Mouse (Mus musculus): ENCODE data around the gene Lrrc27. TPM values are rescaled to one million over a fixed set of nuclear protein-coding genes. Genes with fewer than 3 reads are reported as not detected.

Lrrc27 gene
- polyA plus RNA-seq, 1 experiment from 2014 or later = 3.4 TPM

GRCm38 (mm10) chr7:139276150-139276549 is 63.4 kb downstream of the Lrrc27 start:
- 87% methylated on average over 10 of the region's 10 CpGs for WGBS
- Histone ChIP-seq H3K9me3 (replicated peaks) (no peaks in the 10 kb centered on the region), H3K4me1 (replicated peaks) (peaks cover 61% of the 10 kb centered on the region), H3K4me3 (no peak overlapping the region), H3K36me3 (no peaks in the 10 kb centered on the region), H3K27me3 (replicated peaks) (no peaks in the 10 kb centered on the region), H3K9ac (no peak overlapping the region), H3K27ac (ENCODE audit: poor library complexity, severe bottlenecking) (no peak overlapping the region), H3K4me2 (no peak overlapping the region)
- no peak for ATAC-seq (ENCODE audit: insufficient number of reproducible peaks, low FRiP score)

GRCm38 (mm10) chr7:139277536-139277935 is 64.7 kb downstream of the Lrrc27 start:
- H3K4me3 ChIP-seq = no peak overlapping the region
- H3K27me3 ChIP-seq (replicated peaks) = no peaks in the 10 kb centered on the region
- H3K9me3 ChIP-seq (replicated peaks) = no peaks in the 10 kb centered on the region
- 81% methylated on average over 7 of the region's 7 CpGs for WGBS
- H3K9ac ChIP-seq = no peak overlapping the region
- H3K4me2 ChIP-seq = no peak overlapping the region
- peaks cover 54% of the 10 kb centered on the region for H3K4me1 ChIP-seq (replicated peaks)
- ATAC-seq (ENCODE audit: insufficient number of reproducible peaks, low FRiP score) = no peak
- H3K36me3 ChIP-seq = no peaks in the 10 kb centered on the region
- no peak overlapping the region for H3K27ac ChIP-seq (ENCODE audit: poor library complexity, severe bottlenecking)

GRCm38 (mm10) chr7:139279571-139279970 is 66.8 kb downstream of the Lrrc27 start:
- ATAC-seq (ENCODE audit: insufficient number of reproducible peaks, low FRiP score) = no peak
- no peak overlapping the region for H3K4me3 ChIP-seq
- 60% methylated on average over 5 of the region's 5 CpGs for WGBS
- H3K9ac ChIP-seq = no peak overlapping the region
- no peaks in the 10 kb centered on the region for H3K9me3 ChIP-seq (replicated peaks)
- H3K36me3 ChIP-seq = no peaks in the 10 kb centered on the region
- H3K27ac ChIP-seq (ENCODE audit: poor library complexity, severe bottlenecking) = no peak overlapping the region
- no peaks in the 10 kb centered on the region for H3K27me3 ChIP-seq (replicated peaks)
- H3K4me2 ChIP-seq = no peak overlapping the region
- peaks cover 40% of the 10 kb centered on the region for H3K4me1 ChIP-seq (replicated peaks)

- ATAC-seq (ENCODE audit: insufficient number of reproducible peaks, low FRiP score) = no peak
Measured at GRCm38 (mm10) chr7:139280044-139280443, 67.3 kb downstream of the Lrrc27 start.

GRCm38 (mm10) chr7:139281195-139281594 is 68.4 kb downstream of the Lrrc27 start:
- Histone ChIP-seq H3K27me3 (replicated peaks) (no peaks in the 10 kb centered on the region), H3K9me3 (replicated peaks) (no peaks in the 10 kb centered on the region), H3K9ac (no peak overlapping the region), H3K4me1 (replicated peaks) (peaks cover 32% of the 10 kb centered on the region), H3K27ac (ENCODE audit: poor library complexity, severe bottlenecking) (no peak overlapping the region), H3K4me2 (no peak overlapping the region), H3K4me3 (no peak overlapping the region), H3K36me3 (no peaks in the 10 kb centered on the region)
- whole genome bisulfite sequencing = 17% methylated on average over 2 of the region's 2 CpGs
- no peak for ATAC-seq (ENCODE audit: insufficient number of reproducible peaks, low FRiP score)

More at GRCm38 (mm10) chr7:139280044-139280443, 67.3 kb downstream of the Lrrc27 start:
- 65% methylated on average over 1 of the region's 1 CpGs for WGBS
- no peaks in the 10 kb centered on the region for H3K27me3 ChIP-seq (replicated peaks)
- H3K4me3 ChIP-seq = no peak overlapping the region
- peak overlapping the region; percentile 4; the same call in 1 of the 2 replicates for H3K9ac ChIP-seq
- no peaks in the 10 kb centered on the region for H3K9me3 ChIP-seq (replicated peaks)
- H3K4me1 ChIP-seq (replicated peaks) = peaks cover 40% of the 10 kb centered on the region
- H3K36me3 ChIP-seq = no peaks in the 10 kb centered on the region
- no peak overlapping the region; the same call in 1 of the 2 replicates for H3K27ac ChIP-seq (ENCODE audit: poor library complexity, severe bottlenecking)
- H3K4me2 ChIP-seq = no peak overlapping the region

- 78% methylated on average over 3 of the region's 3 CpGs for WGBS
- ATAC-seq (ENCODE audit: insufficient number of reproducible peaks, low FRiP score) = no peak
- Histone ChIP-seq H3K27ac (ENCODE audit: poor library complexity, severe bottlenecking) (no peak overlapping the region), H3K9me3 (replicated peaks) (no peaks in the 10 kb centered on the region), H3K4me3 (no peak overlapping the region), H3K4me1 (replicated peaks) (peaks cover 32% of the 10 kb centered on the region), H3K27me3 (replicated peaks) (no peaks in the 10 kb centered on the region), H3K9ac (no peak overlapping the region), H3K36me3 (no peaks in the 10 kb centered on the region), H3K4me2 (no peak overlapping the region)
Measured at GRCm38 (mm10) chr7:139282037-139282436, 69.2 kb downstream of the Lrrc27 start.

GRCm38 (mm10) chr7:139285295-139285943 is 72.6 kb downstream of the Lrrc27 start:
- H3K27me3 ChIP-seq (replicated peaks) = no peaks in the 10 kb centered on the region
- H3K4me2 ChIP-seq = no peak overlapping the region
- no peak overlapping the region for H3K27ac ChIP-seq (ENCODE audit: poor library complexity, severe bottlenecking)
- WGBS = 70% methylated on average over 16 of the region's 16 CpGs
- H3K9ac ChIP-seq = no peak overlapping the region
- no peaks in the 10 kb centered on the region for H3K9me3 ChIP-seq (replicated peaks)
- H3K4me1 ChIP-seq (replicated peaks) = peaks cover 20% of the 10 kb centered on the region
- no peak for ATAC-seq (ENCODE audit: insufficient number of reproducible peaks, low FRiP score)
- no peaks in the 10 kb centered on the region for H3K36me3 ChIP-seq
- no peak overlapping the region for H3K4me3 ChIP-seq

GRCm38 (mm10) chr7:139288540-139288939 is 75.8 kb downstream of the Lrrc27 start:
- Histone ChIP-seq H3K27ac (ENCODE audit: poor library complexity, severe bottlenecking) (no peak overlapping the region), H3K9ac (no peak overlapping the region), H3K36me3 (no peaks in the 10 kb centered on the region), H3K4me3 (no peak overlapping the region), H3K4me1 (replicated peaks) (peaks cover 7% of the 10 kb centered on the region; the same call in 1 of the 2 replicates), H3K27me3 (replicated peaks) (no peaks in the 10 kb centered on the region), H3K9me3 (replicated peaks) (no peaks in the 10 kb centered on the region), H3K4me2 (no peak overlapping the region)
- no peak for ATAC-seq (ENCODE audit: insufficient number of reproducible peaks, low FRiP score)
- 57% methylated on average over 7 of the region's 7 CpGs for WGBS

Other genes with a start within 250 kb of the Lrrc27 start
- gene Dpysl4, start 127.0 kb upstream of the Lrrc27 start, polyA plus RNA-seq (2016; fragmentation: Nextera tagmentation; extraction: Ambion mirVana) = 3.4 and 4.1 TPM in 2 replicates
- 0.08 TPM in 1 of 2 replicates, not detected in the other for gene Stk32c, start 319 bp downstream of the Lrrc27 start, polyA plus RNA-seq (2016; fragmentation: Nextera tagmentation; extraction: Ambion mirVana)
- gene Pwwp2b, start 35.5 kb downstream of the Lrrc27 start, polyA plus RNA-seq (2016; fragmentation: Nextera tagmentation; extraction: Ambion mirVana) = 8.0 and 9.2 TPM in 2 replicates
- gene Inpp5a, start 176.1 kb downstream of the Lrrc27 start, polyA plus RNA-seq (2016; fragmentation: Nextera tagmentation; extraction: Ambion mirVana) = 96.3 and 104 TPM in 2 replicates

Measured in heart, embryonic 12.5 days (tissue).